Mouse (Mus musculus) left cerebral cortex, postnatal 14 days (tissue): ENCODE data around the gene Trio. TPM values are rescaled to one million over a fixed set of nuclear protein-coding genes. Genes with fewer than 3 reads are reported as not detected.
A peak's percentile ranks its signal among the peaks of the same experiment; 100 is the strongest.

ENCODE experiments used
- DNase-seq, 2 experiments: peaks; one replicate each; pipeline ENCODE4 v3.0.0; 2021 to 2022; ENCODE audit warnings: low spot score in 2 of 2, mixed read lengths in 1 of 2
- intact Hi-C: fragments of 180-260 bp; cut with DNase I; formaldehyde crosslinking; loops from one replicate; pipeline ENCODE4 v1.15.1; 2025
- total RNA-seq, 2 experiments: library from RNA; stranded (reverse); gene quantifications; 2 replicates each; pipeline ENCODE4 v1.2.3; 2021

The Trio gene
- total RNA-seq, 2 experiments from 2014 or later: 185 to 195 TPM

DNA sequence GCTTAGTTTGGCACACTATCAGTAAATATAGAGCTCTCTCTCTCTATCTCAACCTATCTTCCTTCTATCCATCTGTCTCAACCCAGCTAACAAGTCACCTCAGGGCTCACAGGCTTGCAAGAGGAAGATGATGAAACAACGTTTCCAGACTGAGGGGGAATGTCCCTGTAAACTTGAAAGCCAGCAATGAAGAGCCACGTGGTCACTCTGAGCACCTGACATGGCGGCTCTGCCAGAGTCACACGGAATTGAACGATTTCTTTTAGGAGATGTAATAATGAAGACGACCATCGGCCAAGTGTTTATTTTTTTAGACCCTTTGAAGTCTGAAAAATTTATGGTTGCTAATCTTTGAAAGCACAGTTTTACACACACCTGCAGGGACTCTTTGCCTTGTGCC is 251.2 kb downstream of the Trio start:
- DNase-seq: no peak
- intact Hi-C loops: no loop called here

GRCm38 (mm10) chr15:27772125-27772627 is 253.5 kb downstream of the Trio start:
- no peak for DNase-seq
- intact Hi-C loops: no loop called here

- DNase-seq: no peak
- intact Hi-C loops: no loop called here
Measured at GRCm38 (mm10) chr15:27771581-27771980, 254.1 kb downstream of the Trio start.

GRCm38 (mm10) chr15:27770513-27771196 is 255.0 kb downstream of the Trio start:
- intact Hi-C loops: no loop called here
- DNase-seq: no peak

DNA sequence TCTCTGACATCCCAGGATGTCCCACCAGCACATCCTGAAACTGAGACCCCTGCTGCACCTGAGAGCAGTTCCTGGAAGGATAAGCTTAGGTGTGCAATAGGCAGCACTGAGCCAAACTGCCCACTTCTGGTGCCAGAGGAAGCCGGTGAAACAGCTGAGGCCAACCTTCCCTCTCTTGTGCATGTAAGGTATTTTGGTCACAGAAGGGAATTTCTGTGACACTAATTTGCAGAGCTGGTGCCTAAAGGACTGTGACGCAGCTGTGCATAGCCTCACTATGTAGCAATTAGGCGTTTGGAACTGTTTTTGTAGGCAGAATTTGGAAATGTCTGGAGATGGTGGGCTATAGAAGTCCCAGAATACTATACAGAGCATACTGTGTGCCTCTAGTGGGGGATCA is 264.2 kb downstream of the Trio start:
- intact Hi-C loops: no loop called here

GRCm38 (mm10) chr15:27760655-27761054 is 265.0 kb downstream of the Trio start:
- intact Hi-C loops: no loop called here
- DNase-seq: no peak

More for the DNA sequence above, 264.2 kb downstream of the Trio start:
- no peak for DNase-seq

DNA sequence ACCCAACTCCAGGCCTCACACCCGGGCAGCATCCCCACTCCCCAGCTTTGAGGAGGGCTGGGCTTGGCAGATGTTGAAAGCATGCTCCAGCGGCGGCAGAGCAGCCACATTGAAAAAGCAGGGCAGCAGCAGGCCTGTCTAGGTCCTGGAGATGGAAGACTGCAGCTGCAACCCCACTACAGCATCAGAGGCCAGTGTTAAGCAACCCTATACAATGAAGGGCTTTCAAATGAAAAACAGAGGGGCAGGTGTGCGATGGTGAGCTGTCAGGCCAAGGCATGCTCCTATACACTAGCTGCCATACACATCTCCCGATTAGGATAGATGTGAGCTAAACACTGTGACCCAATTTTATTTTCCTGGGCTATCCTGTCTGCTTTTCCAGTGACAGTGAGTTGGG is 265.8 kb downstream of the Trio start:
- no peak for DNase-seq
- intact Hi-C loops: no loop called here

DNA sequence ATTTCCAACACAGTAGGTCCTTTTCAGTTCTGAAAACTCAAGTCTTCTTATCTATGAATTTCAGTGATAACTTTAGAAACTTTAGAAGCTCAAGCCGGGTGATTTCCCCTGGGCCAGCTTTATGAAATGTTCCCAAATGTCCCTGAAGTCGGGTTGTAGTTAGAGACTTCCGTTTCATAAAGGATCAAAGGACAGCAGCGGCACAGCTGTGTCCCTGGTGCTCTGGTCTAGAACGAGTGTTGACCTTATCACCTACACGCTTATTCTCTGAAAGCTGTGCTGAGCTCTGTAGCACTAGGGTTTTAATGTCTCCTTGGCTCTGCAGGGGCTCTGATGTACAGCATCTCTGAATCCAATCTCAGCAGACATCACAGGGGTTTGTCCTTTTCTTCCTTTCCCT is 267.0 kb downstream of the Trio start:
- no peak for DNase-seq
- intact Hi-C loops: no loop called here

DNA sequence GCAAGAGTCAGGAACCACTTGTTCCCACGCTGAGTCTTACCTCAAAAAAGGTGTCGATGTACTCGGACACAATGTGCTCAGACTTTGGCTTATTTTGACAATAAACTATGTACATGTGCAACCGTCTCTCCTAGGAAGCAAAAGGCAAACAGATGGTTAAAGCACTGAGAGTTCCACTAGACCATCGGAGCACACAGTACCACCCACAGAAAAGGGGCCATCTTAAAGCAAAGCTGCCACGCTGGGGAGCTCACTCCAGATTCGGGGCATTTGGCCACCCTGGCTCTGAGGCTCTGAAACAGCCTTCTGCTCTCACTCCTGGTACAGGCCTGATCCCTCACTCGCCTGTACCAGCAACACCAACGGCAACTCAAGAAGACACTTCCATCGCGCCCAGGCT is 269.2 kb downstream of the Trio start:
- DNase-seq: no peak
- intact Hi-C loops: no loop called here

DNA sequence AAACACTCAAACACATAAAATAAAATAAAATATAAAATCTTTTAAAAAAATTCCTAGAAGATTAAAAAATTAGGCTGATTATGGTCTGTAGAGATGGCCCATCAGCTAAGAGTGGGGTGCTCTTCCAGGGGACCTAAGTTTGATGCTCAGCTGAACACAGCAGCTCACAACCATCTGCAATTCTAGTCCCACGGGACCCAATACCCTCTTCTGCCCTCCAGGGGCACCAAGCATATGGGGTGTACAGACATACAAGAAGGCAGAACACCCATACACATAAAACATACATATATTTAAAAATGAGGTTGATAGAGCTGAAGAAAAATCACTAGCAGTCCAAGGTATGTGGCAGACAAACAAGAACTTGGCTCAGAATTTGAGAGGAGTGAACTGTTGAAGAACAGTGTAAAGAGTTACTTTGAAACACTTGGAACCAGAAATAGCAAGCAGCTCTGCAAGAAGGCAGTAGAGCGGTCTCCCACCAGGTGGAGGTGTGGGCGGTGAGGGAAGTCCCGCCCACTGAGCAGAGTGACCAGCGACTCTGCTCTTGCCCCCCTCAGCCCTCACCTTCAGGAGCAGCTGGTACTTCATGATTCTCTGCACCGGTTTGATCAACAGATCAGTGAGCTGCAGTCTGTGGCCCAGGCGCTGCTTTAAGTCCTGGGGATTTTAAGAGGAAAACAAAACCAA is 270.9 kb downstream of the Trio start:
- intact Hi-C loops: loop anchor here (5.0 kb wide), 1 partner anchor 68 kb away; no protein-coding TSS in a partner anchor
- DNase-seq: no peak

GRCm38 (mm10) chr15:27753923-27754322 is 271.7 kb downstream of the Trio start:
- intact Hi-C loops: loop anchor here (5.0 kb wide), 1 partner anchor 68 kb away; no protein-coding TSS in a partner anchor
- DNase-seq: no peak

- no peak for DNase-seq
- intact Hi-C loops: loop anchor here (5.0 kb wide), 1 partner anchor 69 kb away; no protein-coding TSS in a partner anchor
Measured at GRCm38 (mm10) chr15:27752677-27753342, 272.8 kb downstream of the Trio start.

- intact Hi-C loops: loop anchor here (5.0 kb wide), 1 partner anchor 70 kb away; no protein-coding TSS in a partner anchor
Measured at GRCm38 (mm10) chr15:27751612-27752405, 273.8 kb downstream of the Trio start.

GRCm38 (mm10) chr15:27748739-27749138 is 276.9 kb downstream of the Trio start:
- intact Hi-C loops: no loop called here
- no peak for DNase-seq

More at GRCm38 (mm10) chr15:27751612-27752405, 273.8 kb downstream of the Trio start:
- DNase-seq: peak; percentile 69 to 75

- intact Hi-C loops: no loop called here
- no peak for DNase-seq
Measured at GRCm38 (mm10) chr15:27747512-27747911, 278.1 kb downstream of the Trio start.

DNA sequence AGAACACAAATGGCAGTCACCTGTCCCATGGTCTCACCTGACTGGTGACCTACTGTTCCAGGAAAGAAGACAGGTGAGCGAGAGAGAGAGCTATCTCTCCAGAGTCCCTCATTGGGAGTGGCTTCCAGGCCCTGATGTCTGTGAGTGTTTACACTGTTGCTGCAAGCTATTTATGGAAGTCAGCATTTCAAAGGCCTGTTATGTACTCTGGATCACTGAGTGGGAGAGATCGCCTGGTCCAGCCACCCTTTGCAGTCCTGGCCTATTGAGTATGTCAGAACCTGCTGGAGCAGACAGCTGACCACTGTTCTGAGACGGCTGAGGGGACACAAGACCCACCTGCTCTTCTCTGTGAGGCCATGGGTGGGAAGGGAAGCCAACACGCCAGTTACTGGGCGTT is 280.7 kb downstream of the Trio start:
- no peak for DNase-seq
- intact Hi-C loops: no loop called here

DNA sequence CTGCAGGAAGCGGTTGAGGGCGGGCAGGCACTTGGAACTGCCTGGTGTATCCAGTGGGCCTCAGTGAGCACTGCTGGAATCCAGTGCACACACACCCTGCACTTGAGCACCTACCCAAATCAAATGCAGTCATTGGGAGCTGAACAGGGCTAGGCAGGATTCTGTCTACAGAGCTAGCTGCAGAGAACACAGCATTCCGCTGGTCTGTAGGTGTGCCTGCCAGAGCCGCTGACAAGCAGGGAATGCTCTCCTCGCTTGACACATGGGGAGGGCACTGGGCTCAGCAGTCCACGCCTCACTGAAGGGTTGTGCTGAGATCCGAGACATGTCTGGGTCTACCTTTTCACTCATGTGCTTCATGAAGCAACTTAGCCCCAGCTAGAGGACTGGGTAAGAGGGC is 285.6 kb downstream of the Trio start:
- intact Hi-C loops: no loop called here
- no peak for DNase-seq

DNA sequence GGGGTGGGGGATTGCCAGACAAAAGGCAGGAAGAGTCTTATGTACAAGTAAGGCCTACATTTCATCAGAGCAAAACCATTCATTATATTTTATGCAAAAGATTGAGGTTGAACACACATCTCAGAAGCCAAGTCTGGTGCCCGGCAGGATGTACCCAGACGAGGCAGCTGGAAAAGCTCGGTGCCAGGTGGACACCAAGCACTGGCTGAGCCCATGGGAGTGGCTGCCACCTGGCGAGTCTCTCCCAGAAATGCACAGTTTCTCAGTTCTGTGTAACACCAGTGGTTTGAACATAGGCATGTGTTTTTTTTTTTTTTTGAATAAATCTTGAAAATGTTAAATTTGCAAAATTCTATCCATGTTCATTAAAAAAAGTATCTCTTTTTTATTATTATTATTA is 293.8 kb downstream of the Trio start:
- no peak for DNase-seq
- intact Hi-C loops: no loop called here

GRCm38 (mm10) chr15:27726228-27726627 is 299.4 kb downstream of the Trio start:
- intact Hi-C loops: no loop called here
- no peak for DNase-seq
